Comparison of ENCODE assay signal across 8 mouse cellular contexts in genomic region chr15:40168140-40168688, GRCm38 (mm10). TPM values are rescaled to one million over a fixed set of nuclear protein-coding genes. Genes with fewer than 3 reads are reported as not detected.
A peak's percentile ranks its signal among the peaks of the same experiment; 100 is the strongest.
DNase-seq lines count a peak whose midpoint lies in the region; ATAC-seq and TF ChIP-seq lines count a peak whose summit lies in the region.

No protein-coding gene starts in this region.

- whole genome bisulfite sequencing in liver, adult 2 months: 63% methylated on average over 10 of the region's 10 CpGs
- WGBS in neural tube, embryonic 13.5 days: 60% methylated on average over 10 of the region's 10 CpGs

- no peaks in the 10 kb centered on the region for H3K79me2 ChIP-seq in liver, adult 2 months (ENCODE audit: control insufficient read depth, insufficient read depth, low read length)

- no peaks in the 10 kb centered on the region for H3K36me3 ChIP-seq in liver, adult 2 months (ENCODE audit: control insufficient read depth, insufficient read depth, low read length)
- H3K36me3 ChIP-seq in neural tube, embryonic 13.5 days: no peaks in the 10 kb centered on the region

- peak overlapping the region; percentile 12; the same call in 1 of the 2 replicates for H3K9ac ChIP-seq in liver, adult 2 months (ENCODE audit: low read depth, low read length)
- H3K9ac ChIP-seq in neural tube, embryonic 13.5 days: peak overlapping the region; percentile 31; the same call in 1 of the 2 replicates

- peak overlapping the region; percentile 31 for H3K4me2 ChIP-seq in neural tube, embryonic 13.5 days

- no peaks in the 10 kb centered on the region for H3K4me1 ChIP-seq in liver, adult 2 months (ENCODE audit: control insufficient read depth, insufficient read depth, low read length)
- H3K4me1 ChIP-seq in neural tube, embryonic 13.5 days (replicated peaks): peaks cover 16% of the 10 kb centered on the region

- H3K27ac ChIP-seq in liver, adult 2 months (replicated peaks; ENCODE audit: insufficient read depth, low read depth, low read length): peak overlapping the region; percentile 30; the same call in 1 of the 2 replicates
- H3K27ac ChIP-seq in neural tube, embryonic 13.5 days (replicated peaks): peak overlapping the region; percentile 42; the same call in 1 of the 2 replicates

- no peak for ATAC-seq in neural tube, embryonic 13.5 days (ENCODE audit: low read depth)

- no peaks in the 10 kb centered on the region for H3K27me3 ChIP-seq in liver, adult 2 months (ENCODE audit: control insufficient read depth, insufficient read depth, low read length)
- no peaks in the 10 kb centered on the region for H3K27me3 ChIP-seq in neural tube, embryonic 13.5 days

- no peaks in the 10 kb centered on the region for H3K9me3 ChIP-seq in neural tube, embryonic 13.5 days

- no peak for TF ChIP-seq CTCF in liver, adult 2 months (IDR thresholded peaks at IDR 0.05; ENCODE audit: low read depth, low read length)

- peak; percentile 24 for DNase-seq in adrenal gland, postnatal 14 days
- DNase-seq in adrenal gland, adult (ENCODE audit: inconsistent age in 2 of 2, low spot score in 1 of 2): no peak
- DNase-seq in liver, adult 2 months (ENCODE audit: extremely low read depth, low read depth, low spot score): peak; percentile 21
- no peak for DNase-seq in liver
- peak; percentile 39 for DNase-seq in kidney, postnatal 10 days
- no peak for DNase-seq in spleen, adult 12 weeks (ENCODE audit: low spot score)
- no peak for DNase-seq in yolk sac, embryonic 10.5 days (ENCODE audit: low spot score)

- H3K4me3 ChIP-seq in liver, adult 2 months (ENCODE audit: insufficient read depth, low read depth, low read length): peak overlapping the region; percentile 14; the same call in 1 of the 2 replicates
- no peak overlapping the region for H3K4me3 ChIP-seq in neural tube, embryonic 13.5 days

- TF ChIP-seq POLR2A in liver, adult 2 months (IDR thresholded peaks at IDR 0.05; ENCODE audit: extremely low read depth, insufficient read depth, low read length): no peak

RNA-seq across cellular contexts. Expression of gene 9330182O14Rik, which starts 34.0 kb away (rescaled TPM):
- total RNA-seq in adrenal gland, postnatal 14 days (2021): 0.19 and 0.22 TPM in 2 replicates
- total RNA-seq in liver, adult 2 months (2014; rRNA removed): not detected in 2 replicates
- not detected in 2 replicates for polyA plus RNA-seq in liver, adult 2 months (2012; rRNA removed)
- not detected in 2 replicates for polyA plus RNA-seq in neural tube, embryonic 13.5 days (2015; fragmentation: Nextera tagmentation; extraction: Ambion mirVana)

Comparison
In these comparisons a context has a peak if more than half of its experiments do, and no peak if none do; other contexts are left out.
1. DNase-seq: peak in adrenal gland, postnatal 14 days (single experiment), liver, adult 2 months (single experiment) and kidney, postnatal 10 days (single experiment); none in adrenal gland, adult (0 of 2), liver (single experiment), spleen, adult 12 weeks (single experiment) and yolk sac, embryonic 10.5 days (single experiment).